Mouse (Mus musculus) adrenal gland, adult 8-10 months (tissue): Measurements from ENCODE around the gene Ppp1r36. TPM values are rescaled to one million over a fixed set of nuclear protein-coding genes. Genes with fewer than 3 reads are reported as not detected.
"Not testable (repeated sequence)": the region's sequence is repeated elsewhere in the genome, so short reads cannot be mapped to it uniquely, and the experiment has no call there.

Experiments used
- DNase-seq: peaks from one replicate; pipeline ENCODE4 v3.0.0; 2022
- total RNA-seq, 4 experiments: library from RNA; stranded (reverse); gene quantifications; 2 replicates each; pipeline ENCODE4 v1.2.4; 2022

The Ppp1r36 gene
- total RNA-seq, 4 experiments from 2014 or later, result 0.15 to 0.24 (median 0.23) TPM

DNA sequence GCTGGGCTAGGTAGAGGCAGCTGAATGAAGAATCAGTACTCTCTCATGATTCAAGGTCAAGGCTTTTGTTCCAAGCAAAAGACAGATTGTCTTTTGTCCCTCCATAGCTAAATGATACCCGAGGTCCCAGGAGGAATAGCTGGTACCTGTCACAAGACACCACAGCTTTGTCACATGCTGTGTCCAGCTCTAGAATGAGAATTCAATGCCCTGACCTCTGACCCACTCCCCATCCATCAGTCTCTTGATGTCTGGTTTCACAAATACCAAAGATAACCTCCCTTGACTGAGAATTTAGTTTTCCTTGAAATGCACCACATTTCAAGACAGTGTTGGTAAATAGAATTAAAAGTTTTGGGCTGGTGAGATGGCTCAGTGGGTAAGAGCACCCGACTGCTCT lies 34.9 kb downstream of the Ppp1r36 start:
- DNase-seq, result no peak

DNA sequence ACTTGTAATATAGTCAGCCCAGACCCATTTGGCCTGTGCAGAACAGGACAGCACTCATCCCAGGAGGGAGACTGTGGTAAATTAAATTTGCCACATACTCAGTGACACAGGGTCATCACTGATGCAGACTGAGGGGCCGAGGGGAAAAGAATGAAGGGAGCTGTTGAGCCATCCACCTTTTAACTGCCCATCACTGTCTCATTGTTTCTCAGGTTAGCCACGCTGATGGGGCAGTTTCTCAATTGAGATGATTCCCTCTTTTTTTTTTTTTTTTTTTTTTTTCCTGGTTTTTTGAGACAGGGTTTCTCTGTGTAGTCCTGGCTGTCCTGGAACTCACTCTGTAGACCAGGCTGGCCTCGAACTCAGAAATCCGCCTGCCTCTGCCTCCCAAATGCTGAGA lies 41.1 kb downstream of the Ppp1r36 start:
- DNase-seq, result not testable (repeated sequence)

DNA sequence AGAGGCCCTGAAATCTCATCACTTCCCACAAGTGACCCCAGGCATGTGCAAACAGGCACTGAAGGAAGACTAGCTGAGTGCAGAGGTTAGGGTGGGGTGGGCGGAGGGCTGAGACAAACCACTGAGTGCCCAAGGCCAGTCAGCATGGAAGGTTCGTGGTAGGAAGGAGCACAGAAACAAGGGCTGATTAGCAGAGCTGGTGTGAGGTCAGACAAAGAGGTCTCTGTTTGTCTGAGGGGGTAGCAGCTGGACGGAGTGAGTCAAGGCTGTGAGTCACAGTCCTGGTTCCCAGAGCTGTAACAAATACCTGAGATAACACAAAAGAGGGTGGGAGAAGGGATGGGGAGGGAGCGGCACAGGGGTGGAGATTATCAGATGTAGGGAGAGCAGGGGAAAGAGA lies 41.7 kb downstream of the Ppp1r36 start:
- DNase-seq, result no peak

DNA sequence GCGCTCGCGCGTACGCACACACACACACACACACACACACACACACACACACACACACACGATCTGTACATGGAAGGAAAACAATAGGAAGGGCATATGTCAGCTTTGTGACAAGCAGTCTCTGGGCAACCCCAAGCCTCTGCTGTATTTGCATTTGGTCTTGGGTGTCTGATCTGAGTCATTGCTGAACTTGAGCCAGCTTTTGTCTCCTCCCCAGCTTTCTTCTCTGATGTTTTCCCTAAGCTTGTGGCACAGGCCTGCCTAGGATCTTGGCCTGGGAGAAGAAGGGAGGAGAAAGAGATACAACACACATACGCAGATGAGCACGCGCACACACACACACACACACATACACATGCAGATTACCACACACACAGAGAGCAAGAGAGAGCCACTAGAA lies 46.1 kb downstream of the Ppp1r36 start:
- no peak for DNase-seq

DNA sequence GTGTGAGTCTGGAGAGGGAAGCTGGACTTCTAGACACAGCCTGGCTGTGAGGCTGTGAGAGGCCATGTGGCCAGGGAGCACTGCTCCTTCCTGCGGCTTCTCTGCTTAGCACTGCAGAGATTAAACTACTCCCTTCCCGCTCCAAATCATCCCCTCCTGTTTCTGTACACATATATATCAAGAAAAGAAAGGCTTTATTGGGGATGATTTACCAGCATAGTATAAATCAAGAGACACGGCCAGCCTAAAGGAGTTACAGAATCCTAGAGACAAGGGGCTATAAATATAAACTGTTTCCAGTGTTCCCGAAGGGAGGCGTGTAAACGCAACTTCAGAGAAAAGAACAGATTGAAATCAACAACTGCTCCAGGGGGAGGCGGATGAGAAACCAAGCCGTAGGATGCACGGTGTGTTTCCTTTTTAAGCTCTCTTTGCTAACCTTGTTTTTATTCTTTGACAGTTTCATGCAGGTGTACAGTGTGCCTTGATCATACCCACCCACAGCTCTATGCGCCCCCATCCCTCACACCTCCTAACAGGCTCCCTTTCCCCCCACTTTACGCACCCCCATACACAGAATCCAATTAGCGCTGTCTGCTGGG lies 47.4 kb downstream of the Ppp1r36 start:
- no peak for DNase-seq

DNA sequence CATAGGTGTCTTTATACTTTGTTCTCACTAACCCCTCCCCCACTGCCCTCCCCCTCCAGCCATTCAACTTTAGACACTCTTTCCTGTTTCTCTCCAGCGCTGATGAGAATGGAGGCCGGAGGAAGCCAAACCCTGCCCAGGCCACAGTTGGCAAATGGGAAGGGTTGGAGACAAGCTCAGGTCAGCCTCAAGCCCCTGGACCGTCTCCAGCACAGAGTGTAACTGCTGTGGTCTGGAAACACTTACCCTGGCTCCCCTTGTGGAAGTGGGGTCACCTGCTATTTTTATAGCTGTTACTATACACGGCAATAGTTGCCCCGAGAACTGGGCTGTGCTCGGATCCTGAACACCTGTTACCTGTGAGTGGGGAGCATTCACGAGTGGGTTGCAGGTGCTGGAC lies 49.3 kb downstream of the Ppp1r36 start:
- no peak for DNase-seq

DNA sequence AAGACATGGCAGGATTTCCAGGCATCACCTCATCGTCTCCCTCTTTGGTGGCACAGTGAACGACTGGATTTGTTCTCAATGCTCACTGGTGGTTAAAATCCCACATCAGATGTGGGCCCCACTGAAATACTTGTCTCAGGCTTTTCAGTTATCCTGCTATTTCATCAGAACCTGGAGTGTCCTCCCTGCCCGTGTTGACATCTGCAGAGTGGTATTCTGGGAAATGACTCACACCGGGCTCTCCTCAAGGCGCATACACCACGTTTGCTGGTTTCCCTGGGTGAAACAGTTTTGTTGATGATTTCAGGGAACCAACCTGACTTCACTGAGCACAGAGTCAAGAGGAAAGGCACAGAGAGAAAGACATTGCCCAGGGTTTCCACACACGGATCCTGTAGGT lies 49.9 kb downstream of the Ppp1r36 start:
- DNase-seq, result no peak

DNA sequence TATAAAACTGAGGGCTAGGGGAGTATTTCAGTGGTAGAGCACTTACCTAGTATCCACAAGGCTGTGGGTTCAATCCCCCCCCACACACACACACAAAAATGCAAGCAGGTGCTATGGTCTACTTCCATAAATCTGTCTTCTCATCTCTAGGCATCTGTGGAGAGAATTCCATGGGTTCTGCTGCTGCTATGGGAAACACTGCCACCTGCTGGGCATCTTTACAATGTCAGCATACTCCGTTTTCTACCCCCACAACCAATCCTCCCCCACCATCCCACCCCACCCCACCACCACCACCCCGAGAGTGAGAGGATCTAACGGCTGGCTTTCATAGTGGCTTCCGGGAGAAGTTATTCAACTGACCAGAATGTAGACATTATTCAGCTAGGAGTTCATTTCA lies 54.7 kb downstream of the Ppp1r36 start:
- DNase-seq, result no peak

DNA sequence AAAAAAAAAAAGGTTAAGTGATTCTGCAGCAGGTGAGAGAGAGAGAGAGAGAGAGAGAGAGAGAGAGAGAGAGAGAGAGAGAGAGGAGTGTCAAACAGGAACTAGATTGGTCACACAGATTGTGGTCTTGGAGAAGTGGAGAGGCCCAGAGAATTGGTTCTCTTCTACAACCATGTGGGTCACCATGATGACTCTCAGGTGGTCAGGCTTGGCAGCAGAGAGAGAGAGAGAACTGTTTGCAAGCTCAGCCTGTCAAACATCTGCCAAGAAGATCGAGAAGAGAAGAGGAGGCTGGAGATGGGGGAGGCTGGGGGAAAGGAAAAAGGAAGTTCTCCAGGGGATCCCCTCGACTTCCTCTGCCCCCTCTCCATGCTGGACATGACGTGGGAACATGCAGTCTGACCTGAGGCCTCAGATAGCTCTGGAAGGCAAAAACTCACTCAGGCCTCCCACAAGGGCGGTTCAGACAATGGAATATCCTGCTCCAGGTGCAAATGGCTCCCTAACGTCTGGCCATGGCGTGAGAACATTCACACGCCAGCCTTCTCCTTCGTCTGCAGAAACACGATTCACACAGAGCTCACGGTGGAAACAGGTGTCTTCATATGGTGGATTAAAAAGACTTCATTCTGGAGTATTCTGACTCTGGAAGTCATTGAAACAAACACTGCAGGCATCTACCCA lies 56.4 kb downstream of the Ppp1r36 start:
- DNase-seq, result no peak

DNA sequence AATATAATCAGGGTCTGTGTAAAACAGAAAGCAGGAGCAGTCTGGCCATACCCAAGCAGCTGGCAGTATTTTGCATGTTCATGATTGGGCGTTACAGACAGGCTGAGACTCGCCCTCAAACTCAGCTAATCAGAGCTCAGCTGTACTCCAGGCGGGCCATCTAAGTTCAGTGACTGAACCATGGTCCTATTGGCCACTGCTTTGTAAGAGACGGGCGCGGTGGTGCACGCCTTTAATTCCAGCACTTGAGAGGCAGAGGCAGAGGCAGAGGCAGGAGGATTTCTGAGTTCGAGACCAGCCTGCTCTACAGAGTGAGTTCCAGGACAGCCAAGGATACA lies 56.9 kb downstream of the Ppp1r36 start:
- DNase-seq, result no peak

DNA sequence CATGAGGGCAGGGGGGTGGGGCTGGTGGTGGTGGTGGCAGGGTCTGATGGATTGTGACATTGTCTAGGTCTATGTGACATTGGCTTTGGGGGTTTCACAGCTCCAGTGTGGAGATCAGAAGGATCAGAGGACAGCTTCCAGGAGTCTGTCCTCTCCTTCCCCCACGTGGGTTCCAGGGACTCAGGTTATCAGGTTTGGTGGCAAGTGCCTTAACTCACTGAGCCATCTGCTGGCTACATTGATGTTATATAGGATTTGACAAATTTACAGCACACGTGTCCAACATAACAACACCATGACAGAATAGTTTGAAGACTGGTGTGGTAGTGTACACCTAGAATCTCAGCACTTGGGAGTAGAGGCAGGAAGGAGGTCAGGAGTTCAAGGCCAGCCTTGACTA lies 57.5 kb downstream of the Ppp1r36 start:
- DNase-seq, result no peak

DNA sequence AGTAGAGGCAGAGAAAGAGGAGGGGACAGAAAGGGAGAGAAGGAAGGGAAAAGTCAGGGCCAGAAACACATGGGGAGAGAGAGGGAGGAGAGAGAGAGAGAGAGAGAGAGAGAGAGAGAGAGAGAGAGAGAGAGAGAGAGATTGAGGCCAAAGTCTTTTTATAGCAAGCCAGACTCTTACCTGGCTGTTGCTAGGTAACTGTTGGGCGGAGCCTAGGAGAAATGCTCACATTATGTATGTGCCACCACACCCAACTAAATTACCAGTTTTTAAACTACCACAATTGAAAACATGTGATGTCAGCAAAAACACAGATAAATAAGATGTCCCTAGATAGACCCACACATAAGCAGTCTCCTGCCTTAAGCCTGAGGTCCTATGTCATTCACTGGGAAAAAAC lies 58.8 kb downstream of the Ppp1r36 start:
- DNase-seq, result no peak

DNA sequence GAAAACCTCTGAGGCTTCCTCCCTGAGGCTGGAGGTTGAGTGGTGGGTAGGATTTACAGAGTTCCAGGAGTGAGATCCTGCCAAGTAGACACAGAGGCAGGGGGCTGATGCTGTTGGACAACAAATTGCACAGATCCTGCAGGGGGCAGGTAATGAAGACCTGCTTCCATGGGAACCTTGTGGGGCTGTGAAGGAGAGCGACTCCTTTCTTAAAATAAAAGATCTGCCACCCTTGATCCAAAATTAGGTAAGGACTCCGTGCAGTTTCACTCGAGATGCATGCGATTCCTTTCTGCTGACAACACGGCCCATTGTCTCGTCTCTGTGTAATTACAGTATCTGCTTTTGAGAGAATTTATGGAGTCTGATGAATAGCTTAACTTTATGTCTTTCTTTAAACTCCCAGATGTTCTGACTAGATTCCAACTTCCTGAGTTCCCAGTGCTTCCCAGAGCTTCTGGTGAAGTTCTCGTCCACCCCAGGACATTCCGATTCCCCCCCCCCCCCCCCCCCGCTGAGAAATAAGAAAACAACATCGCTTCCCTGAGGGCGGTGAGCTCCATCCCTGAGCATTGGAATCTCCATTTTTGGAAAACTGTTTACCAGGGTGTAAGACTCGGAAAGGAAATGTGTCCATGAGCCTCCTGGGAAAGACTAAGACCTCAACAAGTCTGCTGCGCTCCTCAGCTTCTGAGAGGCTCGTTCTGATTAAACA lies 61.1 kb downstream of the Ppp1r36 start:
- DNase-seq, result no peak

DNA sequence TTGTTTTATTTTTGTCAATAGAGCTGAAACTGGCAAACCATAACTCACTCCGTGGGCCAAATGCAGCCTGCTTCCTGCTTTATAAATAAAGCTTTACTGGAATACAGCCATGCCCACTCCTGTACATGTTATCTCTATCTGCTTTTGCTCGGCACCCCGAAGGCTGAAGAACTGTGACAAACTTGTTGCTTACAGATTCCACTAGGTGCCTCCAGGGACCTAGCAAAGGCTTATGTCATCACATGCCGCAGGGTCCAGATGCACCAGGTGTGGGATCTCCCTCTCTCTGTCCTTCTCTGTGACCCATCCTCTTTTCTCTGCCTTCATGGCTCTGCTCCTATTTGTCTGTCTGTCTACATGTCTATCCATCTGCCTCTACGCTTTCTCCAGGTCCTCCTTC lies 61.8 kb downstream of the Ppp1r36 start:
- DNase-seq, result no peak

DNA sequence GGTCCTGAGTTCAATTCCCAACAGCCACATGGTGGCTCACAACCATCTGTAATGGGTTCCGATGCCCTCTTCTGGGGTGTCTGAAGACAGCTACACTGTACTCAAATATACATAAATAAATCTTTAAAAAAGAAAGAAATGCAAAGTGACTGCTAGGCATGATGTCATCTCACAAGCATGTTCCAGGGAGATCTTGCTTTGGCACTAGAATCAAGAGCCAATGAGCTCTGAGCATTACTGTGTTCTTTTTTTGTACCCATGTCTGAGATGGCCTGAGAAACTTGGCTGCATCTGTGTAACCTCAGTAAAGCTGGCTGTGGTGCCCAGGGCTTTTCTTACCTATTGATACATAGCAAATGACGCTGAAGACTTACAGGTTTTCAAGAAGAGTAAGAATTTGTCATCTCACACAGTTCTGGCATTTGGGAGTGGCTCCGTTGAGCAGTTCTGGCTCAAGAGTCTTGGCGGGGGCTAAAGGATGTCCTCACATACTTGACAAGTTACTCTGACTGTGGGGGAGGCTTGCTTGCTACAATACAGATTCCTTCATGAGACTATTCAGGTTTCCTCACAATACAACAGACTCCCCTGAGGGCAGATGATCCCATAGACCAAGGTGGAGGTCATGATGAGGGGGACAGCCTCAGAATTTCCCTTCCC lies 62.6 kb downstream of the Ppp1r36 start:
- DNase-seq, result no peak

DNA sequence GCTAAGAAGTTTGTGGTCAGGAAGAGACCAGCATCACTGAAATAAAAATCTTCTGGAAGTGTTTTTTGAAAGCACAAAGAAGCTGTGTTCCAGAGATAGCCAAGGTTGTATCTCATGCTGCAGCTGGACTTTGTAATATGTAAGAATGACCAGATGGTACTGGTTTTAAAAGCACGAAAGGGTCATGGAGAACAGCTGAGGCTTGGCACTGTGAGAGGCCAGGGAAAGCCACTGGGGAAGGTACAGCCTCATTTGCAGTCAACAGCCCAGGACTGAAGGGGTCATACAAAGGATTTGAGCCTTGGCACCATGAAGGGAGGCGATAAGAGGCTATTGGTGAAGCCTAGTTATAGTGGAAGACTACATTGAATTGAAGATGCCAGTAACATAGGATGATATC lies 65.1 kb downstream of the Ppp1r36 start:
- DNase-seq, result no peak

DNA sequence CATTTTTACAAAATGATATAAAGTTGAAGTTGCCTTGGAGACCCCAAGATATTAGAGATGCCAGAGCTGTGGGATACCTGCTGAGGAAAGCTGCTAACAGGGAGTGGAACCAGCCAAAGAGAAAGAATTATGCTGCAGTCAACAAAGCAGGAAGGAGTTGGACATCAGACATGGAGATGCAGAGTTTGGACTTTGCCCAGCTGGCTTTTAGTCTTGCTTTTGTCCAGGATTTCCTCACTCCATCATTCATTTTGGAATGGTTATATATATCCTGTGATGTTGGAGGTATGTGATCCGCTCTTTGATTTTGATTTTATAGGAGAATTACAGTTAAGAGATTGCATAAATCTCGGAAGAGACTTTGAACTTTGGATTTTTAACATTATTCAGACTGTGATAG lies 65.6 kb downstream of the Ppp1r36 start:
- DNase-seq, result no peak

DNA sequence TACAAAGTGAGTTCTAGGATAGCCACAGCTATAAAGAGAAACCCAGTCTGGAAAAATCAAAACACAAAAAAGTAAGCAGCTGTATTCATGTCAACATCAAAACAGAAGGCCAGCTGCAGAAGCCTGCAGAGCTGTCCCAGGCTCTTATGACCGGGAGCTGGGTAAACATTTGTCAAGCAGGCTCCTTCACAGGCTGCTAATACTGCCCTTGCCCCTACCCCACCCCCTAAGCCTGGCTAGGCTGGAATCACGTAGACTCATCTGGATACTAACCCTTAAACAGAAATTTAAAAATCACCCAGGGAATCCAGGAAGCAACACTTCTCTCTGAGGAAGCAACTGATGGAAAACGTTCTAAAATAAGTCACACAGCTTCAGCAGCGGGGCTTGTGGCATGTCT lies 67.5 kb downstream of the Ppp1r36 start:
- DNase-seq, result no peak

DNA sequence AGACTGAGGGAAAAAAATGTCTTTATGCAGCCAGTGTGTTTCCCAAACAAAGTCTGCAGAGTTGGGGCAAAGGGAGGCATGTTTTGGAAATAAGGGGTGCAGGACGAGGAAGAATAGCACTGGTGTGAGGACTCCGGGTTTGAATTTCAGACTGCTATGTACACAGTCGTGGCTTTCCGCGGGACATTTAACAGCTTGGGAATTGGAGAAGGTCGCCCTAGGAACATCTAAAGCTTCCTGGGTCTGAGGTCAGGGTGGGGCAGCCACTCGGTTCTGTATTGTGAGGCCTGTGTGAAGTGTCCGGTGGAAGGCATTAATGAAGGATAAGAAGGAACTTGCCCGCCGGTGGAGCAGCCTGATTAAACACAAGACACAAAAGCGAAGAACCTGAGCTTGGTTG lies 68.0 kb downstream of the Ppp1r36 start:
- DNase-seq, result no peak

DNA sequence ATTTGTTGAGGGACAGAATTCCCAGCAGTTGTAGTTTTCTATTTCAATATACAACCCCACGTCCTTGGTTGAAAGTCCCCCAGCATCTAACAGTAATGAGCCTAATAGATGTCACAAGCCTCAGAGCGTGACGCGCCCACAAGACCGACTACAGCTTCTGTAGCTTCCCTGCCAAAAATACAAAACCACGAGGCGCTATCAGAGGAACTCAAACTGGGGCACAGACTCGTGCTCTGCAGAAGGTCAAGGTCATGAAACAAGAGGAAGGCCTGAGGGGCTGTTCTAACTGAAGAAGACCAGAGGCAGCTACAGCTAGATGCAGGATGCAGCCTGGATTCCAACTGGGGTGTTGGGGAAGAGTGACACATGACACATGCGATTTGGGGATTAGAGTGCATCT lies 69.6 kb downstream of the Ppp1r36 start:
- DNase-seq, result no peak
